Mouse (Mus musculus) 3134 (cell line): Measurements from ENCODE around the gene St8sia1.
A peak's percentile ranks its signal among the peaks of the same experiment; 100 is the strongest.

Experiments used
- DNase-seq: peaks from one replicate; pipeline ENCODE4 v3.0.0-alpha.2; 2011; ENCODE audit warnings: low spot score; ENCODE audit not compliant: insufficient read length; ENCODE audit errors: extremely low read depth

St8sia1 gene

DNA sequence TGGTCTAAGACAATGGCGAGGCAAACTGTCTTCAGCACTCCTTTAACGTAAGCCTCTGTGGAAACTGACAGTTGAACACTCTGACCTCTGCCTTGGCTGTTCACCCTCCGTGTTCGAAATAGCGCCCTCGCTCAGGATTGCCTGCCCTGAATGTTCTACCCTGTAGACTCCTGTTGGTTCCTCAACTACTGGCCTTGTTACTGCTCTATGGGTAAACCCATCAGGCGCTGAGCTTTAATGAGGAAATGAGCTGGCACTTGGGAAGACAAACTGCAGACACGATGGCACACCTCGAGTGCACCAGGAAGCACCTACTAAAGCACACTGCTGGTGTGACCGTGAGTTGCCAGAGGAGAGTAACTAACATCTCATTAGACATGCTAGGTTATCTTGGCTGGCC is 49.6 kb downstream of the St8sia1 start:
- no peak for DNase-seq

- DNase-seq = no peak
These were observed 53.0 kb downstream of the St8sia1 start for GRCm38 (mm10) chr6:142911263-142911662.

DNA sequence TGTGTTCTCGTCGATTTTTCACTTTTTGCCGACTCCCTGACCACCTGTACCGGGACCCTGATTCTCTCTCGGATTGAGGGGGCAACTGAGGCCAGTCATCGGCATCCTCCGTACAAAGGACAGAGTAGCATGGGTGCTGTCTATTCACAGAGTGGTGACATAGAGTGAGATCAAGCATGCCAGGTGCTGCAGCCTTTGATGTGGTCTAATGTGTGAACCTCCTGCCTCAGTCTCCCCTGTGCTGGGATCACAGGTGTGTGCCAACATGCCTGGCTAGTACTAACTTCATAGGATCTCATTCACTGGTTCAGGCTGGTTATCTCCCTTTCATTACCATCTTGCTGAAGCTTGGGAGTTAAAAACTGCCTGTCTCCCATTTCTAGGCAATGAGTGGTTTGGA is 53.5 kb downstream of the St8sia1 start:
- DNase-seq = no peak

DNA sequence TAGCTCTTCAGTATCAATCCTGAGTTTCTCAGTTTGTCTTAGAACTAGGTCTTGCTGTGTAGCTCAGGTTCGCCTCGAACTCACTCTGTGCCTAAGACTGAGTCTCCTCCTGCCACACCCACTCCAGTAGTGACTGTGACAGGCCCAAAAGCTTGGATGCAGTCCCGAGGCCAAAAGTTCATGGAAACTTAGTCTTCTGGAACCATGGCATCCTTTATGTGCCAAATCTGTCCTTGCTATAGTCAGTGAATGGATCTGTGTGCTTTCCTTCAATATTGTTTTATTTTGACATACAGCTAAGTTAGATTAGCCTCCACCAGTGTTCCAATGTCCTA is 54.5 kb downstream of the St8sia1 start:
- DNase-seq = no peak

DNA sequence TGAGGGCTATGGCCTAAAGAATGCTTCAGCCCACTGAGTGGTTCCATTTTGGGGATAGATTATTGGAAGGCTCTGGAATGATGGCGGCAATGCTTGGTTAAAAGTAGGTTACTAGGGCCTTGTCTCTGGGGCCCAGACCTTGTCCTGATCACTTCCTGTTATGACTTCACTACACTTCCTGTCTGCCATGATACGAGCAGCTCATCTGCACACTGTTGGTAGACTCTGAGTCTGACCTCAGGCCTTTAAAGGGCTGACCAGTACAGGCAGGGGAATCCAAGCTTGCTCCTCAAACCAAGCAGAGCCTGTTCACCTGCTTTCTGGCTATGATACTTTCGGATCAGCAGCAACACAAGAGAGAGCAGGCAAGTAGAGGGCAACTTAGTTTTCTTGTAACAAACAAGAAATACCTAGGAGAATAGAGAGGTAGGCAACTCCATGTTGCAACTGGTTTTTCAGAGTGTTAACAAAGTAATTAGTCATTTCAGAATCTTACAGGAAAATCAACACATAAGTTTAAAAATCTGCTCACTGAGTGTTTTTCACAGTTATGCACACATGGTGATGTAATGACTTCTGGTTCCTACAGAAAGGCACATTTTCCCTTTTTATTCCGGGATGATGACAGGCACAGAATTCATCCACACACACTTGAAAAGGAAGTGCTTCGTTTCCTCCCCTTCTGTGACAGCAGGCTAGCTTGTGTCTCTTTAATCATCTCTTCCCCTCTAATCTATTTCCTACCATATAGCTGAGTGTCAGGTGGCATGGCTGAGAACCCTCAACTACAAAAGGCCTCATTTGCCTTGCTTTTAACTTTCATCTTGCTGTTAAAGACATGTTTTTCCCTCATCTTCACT is 55.1 kb downstream of the St8sia1 start:
- DNase-seq = no peak

DNA sequence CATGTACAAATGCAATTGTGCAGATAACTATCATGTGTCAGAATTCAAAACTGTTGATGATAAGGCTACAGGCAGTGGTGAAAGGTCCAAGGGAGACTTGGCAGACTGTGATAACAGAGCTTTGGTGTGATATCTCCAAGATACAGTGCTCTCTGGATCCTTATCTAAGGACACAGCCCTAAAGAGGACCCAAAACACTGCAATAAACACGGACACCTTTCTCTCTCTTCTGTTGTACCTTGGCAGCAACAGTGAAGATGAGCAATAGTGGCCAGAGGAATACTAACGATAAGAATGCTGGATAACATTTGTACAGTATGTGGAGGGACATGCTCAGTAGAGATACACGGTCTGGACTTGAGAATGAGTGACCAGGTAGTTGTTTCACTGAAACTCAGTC is 55.8 kb downstream of the St8sia1 start:
- DNase-seq = no peak

GRCm38 (mm10) chr6:142895371-142895770 is 68.9 kb downstream of the St8sia1 start:
- DNase-seq = no peak

GRCm38 (mm10) chr6:142893716-142894115 is 70.5 kb downstream of the St8sia1 start:
- DNase-seq = no peak

- DNase-seq = no peak
These were observed 73.9 kb downstream of the St8sia1 start for GRCm38 (mm10) chr6:142890321-142890720.

DNA sequence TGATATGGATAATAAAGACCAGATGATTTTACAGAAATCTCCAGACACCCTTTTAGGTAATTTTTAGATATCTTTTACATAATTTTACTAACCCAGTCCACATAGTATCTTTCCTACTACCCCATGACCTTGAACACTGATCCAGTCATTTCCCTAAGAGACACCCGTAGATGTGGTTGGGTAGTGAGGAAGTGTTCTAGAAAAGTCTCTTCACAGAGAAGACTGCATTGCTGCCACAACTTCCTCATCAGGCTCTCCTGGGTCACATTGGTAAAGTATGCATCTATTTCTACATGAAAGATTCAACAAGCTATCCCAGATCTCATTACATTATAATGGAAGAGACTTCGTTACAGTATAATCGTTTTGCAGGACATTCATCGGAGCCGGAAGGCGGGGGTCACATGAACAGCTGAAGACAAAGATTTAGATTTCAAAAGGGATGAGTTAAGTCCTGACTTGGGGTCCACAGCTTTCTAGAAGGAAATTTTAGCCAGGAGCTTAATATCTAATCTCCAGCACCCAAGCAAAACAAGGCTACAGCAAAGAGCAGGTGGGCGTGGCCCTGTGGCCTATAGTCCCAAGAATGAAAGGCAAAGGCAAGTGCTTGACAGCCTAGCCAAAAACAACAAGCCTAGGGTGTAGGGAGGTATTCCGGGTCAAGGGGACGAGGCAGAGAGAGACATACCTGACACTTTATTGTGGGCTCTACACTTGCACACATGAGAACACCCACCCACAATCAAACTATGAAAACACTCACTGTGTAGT is 75.1 kb downstream of the St8sia1 start:
- DNase-seq = no peak

- DNase-seq = no peak
These were observed 75.9 kb downstream of the St8sia1 start for GRCm38 (mm10) chr6:142888346-142888745.

- no peak for DNase-seq
These were observed 76.9 kb downstream of the St8sia1 start for GRCm38 (mm10) chr6:142887375-142887774.

DNA sequence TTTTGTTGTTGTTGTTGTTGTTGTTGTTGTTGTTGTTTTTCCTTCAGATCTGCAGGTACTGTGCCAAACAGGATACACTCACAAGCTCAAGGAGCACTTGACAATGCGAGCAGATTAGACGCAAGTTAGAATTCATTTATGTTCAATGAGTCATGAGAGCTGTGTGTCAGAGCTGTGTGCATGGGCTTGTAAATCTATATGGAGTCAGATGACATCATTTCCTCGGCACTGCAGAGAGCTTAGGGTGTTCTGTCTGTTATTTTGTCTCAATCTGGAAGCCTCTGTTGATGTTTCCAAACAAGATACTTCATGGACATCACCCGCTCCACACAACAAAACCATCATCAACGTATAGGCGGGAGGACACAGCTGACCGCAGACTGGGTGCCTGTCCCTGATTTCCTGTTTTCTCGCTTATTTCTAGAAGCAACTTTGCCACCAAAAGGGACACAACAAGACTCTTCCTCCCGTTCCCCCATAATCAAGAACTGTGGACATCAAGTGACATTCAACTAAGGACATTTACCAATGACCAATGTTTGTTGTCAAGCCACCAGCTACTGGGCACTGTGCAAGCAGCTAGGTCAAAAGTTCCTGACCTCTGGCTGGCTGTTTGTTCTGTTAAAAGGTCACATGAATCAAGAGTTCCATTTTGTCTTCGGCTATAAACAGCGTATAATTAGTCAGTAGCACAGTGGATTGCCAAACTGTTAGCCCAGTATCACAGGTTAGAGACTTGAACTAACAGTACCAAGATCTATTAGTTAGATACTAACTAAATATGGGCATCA is 78.7 kb downstream of the St8sia1 start:
- no peak for DNase-seq

DNA sequence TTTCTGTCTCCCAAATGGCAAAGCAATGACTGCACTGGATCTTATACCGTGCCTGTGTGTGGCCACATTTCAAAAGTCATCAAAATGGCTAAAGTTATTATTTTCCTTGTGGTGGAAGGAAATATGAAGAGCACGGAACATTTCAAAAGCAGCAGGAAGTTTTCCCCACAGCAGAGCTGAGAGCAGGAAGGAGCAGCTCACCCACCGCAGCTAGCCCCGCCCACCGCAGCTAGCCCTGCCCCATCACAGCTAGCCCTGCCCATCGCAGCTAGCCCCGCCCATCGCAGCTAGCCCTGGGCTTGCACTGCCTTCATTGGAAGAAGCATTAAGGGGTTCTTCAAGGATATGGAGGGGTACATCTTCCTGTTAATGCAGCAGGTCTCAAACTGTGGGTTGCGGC is 80.1 kb downstream of the St8sia1 start:
- peak; percentile 25 for DNase-seq

GRCm38 (mm10) chr6:142880849-142881470 is 83.3 kb downstream of the St8sia1 start:
- DNase-seq = no peak

- no peak for DNase-seq
These were observed 85.2 kb downstream of the St8sia1 start for GRCm38 (mm10) chr6:142878744-142879701.

- no peak for DNase-seq
These were observed 87.0 kb downstream of the St8sia1 start for GRCm38 (mm10) chr6:142877221-142877620.

DNA sequence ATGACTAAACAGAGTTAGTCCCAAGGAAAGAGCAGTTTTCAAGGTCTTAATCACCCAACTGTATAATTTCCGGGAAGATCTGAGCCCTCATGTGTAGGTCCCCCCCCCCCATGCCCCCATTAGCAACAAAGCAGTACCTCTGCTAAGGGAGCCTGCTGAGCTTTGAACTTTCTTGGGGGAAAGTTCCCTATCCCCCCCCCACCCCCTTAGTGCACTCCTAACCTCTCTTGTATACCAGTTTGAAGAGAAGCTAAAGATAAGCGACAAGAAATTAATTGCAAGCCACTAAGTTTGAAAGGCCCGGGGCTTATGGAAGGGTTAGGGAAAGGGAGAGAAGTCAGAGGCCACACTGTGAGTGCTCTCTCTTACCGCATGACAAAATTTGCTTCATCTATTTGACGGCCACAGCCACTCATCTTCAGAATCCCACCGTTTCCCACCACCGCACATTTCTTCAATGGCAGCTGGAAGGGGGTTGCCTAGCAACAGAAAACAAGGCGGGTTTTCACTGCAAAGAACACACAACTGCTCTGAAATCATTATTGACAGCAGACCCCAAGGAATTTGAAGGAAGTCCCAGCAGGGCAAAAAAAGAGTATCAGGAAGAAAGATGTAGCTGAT is 87.9 kb downstream of the St8sia1 start:
- DNase-seq = no peak
